Mouse (Mus musculus): ENCODE data around the gene Cdv3.
A peak's percentile ranks its signal among the peaks of the same experiment; 100 is the strongest.

DNA sequence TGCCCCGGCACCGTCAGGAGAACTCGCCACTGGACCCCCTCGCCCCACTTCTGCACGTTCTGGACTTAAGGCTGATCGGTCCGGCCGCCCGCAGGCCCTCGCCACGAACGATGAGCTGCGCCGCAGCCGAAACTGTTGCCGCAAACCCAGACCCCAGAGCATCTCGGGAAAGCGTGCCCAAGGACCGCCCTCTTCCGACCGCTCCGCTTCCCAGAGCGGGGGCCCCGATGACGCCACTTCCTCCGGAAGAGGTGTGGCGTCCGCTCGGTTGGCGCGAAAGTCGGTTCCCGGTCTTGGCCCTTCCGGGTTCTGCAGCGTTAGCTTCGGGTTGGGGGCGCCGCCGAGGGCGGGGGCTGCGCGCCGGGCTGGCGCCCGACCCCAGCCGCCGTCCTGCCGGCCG is 60.7 kb downstream of the Cdv3 start, which contains the start of the genes 1300017J02Rik and Topbp1:
- TF ChIP-seq CTCF (IDR thresholded peaks at IDR 0.05; ENCODE audit: low read depth, low read length) = no peak
- TF ChIP-seq POLR2A (IDR thresholded peaks at IDR 0.05; ENCODE audit: insufficient read depth, low read length) = peak; percentile 97
- TF ChIP-seq EP300 (IDR thresholded peaks at IDR 0.05; ENCODE audit: insufficient read depth, low read depth, low read length) = no peak

All from ES-Bruce4 (cell line).